Mouse (Mus musculus) kidney, adult 2 months (tissue): Measurements from ENCODE around the gene Trim3.

Experiments
- CTCF ChIP-seq: fragments of 200-500 bp; conservative IDR thresholded peaks from 2 replicates; pipeline ENCODE4 v1.5.1; 2011; ENCODE audit warnings: low read depth, mild to moderate bottlenecking, control low read depth, low read length, moderate library complexity, mixed read lengths; ENCODE audit not compliant: insufficient read depth, insufficient read length
- POLR2A ChIP-seq: fragments of 200-500 bp; IDR thresholded peaks from one replicate; pipeline ENCODE4 v1.6.1; 2011; ENCODE audit warnings: low read depth, low read length, control low read depth

- no peak for TF ChIP-seq CTCF
- TF ChIP-seq POLR2A = no peak
Measured at GRCm38 (mm10) chr7:105625397-105625796, 8.0 kb downstream of the Trim3 start.
